Mouse (Mus musculus) stomach, postnatal 0 days (tissue): ENCODE results near the gene Erc2. TPM values are rescaled to one million over a fixed set of nuclear protein-coding genes. Genes with fewer than 3 reads are reported as not detected.

Experiments used
- ATAC-seq: fragments of 200-750 bp; cut with Nextera tagmentation; 2 replicates; pipeline ENCODE4 v1.8.0; 2017; ENCODE audit not compliant: low FRiP score, low TSS enrichment
- DNase-seq: peaks from one replicate; pipeline ENCODE4 v3.0.0-alpha.2; 2016; ENCODE audit warnings: low spot score
- H3K27ac ChIP-seq: fragments of 300-500 bp; sonication (generic); replicated peaks from 2 replicates; pipeline ENCODE4 v1.5.1; 2014; ENCODE audit warnings: mild to moderate bottlenecking, control low read depth
- H3K27me3 ChIP-seq: fragments of 300-500 bp; sonication (generic); 2 replicates; pipeline ENCODE4 v1.6.1; 2014; ENCODE audit warnings: low read length; ENCODE audit not compliant: control insufficient read depth, insufficient read depth
- H3K36me3 ChIP-seq: fragments of 300-500 bp; sonication (generic); 2 replicates; pipeline ENCODE4 v1.6.1; 2014; ENCODE audit warnings: low read length, mixed read lengths; ENCODE audit not compliant: control insufficient read depth, insufficient read depth
- H3K4me1 ChIP-seq: fragments of 300-500 bp; sonication (generic); replicated peaks from 2 replicates; pipeline ENCODE4 v1.6.1; 2014; ENCODE audit warnings: antibody characterized with exemption; ENCODE audit not compliant: control insufficient read depth, insufficient read depth
- H3K4me2 ChIP-seq: fragments of 300-500 bp; sonication (generic); replicated peaks from 2 replicates; pipeline ENCODE4 v1.6.1; 2014; ENCODE audit warnings: low read depth, mild to moderate bottlenecking, control low read depth, moderate library complexity
- H3K4me3 ChIP-seq: fragments of 300-500 bp; sonication (generic); 2 replicates; pipeline ENCODE4 v1.5.1; 2014; ENCODE audit warnings: low read depth, low read length, control low read depth
- H3K9ac ChIP-seq: fragments of 300-500 bp; sonication (generic); 2 replicates; pipeline ENCODE4 v1.6.1; 2014; ENCODE audit warnings: mild to moderate bottlenecking, low read length, control low read depth, mixed read lengths
- H3K9me3 ChIP-seq: fragments of 300-500 bp; sonication (generic); 2 replicates; pipeline ENCODE4 v1.6.1; 2016; ENCODE audit warnings: low read length; ENCODE audit not compliant: control insufficient read depth
- CTCF ChIP-seq: IDR thresholded peaks from 2 replicates; pipeline ENCODE4 v1.5.1; 2016; ENCODE audit warnings: antibody characterized with exemption, low read depth, mild to moderate bottlenecking, moderate library complexity
- EP300 ChIP-seq: optimal IDR thresholded peaks from 2 replicates; pipeline ENCODE3; 2016; ENCODE audit warnings: antibody characterized with exemption
- WGBS: fragments of 180-500 bp; shearing (Covaris S2); extraction: QIAGEN DNeasy Blood & Tissue Kit; methylation state at CpG from one replicate; pipeline ENCODE4 v1.1.7; 2014; 5-methylcytosine and 5-hydroxymethylcytosine counted together
- polyA plus RNA-seq: library from polyadenylated mRNA; unstranded; fragments of >200 nt; fragmentation: Nextera tagmentation; extraction: Ambion mirVana; gene quantifications from 2 replicates; pipeline ENCODE4 v1.2.1, GENCODE M21; 2015

The Erc2 gene
- polyA plus RNA-seq, 1 experiment from 2014 or later: 3.0 TPM

DNA sequence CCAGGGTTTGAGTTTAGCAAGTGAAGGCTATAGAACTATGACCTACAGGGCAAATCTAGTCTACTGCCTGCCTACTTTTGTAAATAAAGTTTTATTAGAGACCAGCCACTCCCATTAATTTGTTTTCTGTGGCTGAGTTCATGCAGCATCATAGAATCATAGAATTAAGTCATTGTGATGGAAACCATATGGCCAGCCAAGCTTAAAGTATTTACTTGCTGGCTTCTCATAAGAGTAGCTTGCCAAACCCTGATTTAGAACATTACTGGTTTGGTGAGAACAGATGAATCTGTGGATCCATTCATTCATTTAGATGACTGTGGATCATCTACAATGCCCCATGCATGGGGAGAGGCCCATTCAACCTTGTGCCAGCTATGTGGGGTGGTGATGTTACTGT lies 733.8 kb downstream of the Erc2 start:
- ATAC-seq: no peak
- Histone ChIP-seq H3K27me3 (no peaks in the 10 kb centered on the region), H3K36me3 (no peaks in the 10 kb centered on the region), H3K4me2 (no peak overlapping the region), H3K4me3 (no peak overlapping the region), H3K27ac (no peak overlapping the region), H3K9me3 (no peaks in the 10 kb centered on the region), H3K9ac (no peak overlapping the region), H3K4me1 (no peaks in the 10 kb centered on the region)
- TF ChIP-seq EP300 (no peak), CTCF (no peak)
- DNase-seq: no peak

DNA sequence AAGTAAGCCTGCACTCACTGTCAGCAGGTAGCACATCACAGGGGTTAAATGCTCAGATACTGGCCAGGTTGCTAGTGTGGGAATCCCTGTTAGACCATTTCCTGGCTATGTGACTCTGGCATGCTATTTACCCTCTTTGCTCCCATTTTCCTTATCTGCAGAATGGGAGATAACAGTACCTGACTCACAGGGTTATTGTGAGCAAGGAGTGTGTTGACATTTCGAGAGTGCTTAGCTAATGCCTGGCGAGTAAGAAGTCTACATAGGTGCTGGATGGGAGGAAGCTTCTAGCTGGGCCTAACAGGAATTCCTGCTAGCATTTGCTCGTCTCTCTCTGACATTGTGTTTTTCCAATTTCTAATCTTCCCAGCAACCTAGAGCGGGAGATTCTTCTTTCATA lies 737.3 kb downstream of the Erc2 start:
- H3K9ac ChIP-seq: no peak overlapping the region
- no peak overlapping the region for H3K4me2 ChIP-seq
- H3K9me3 ChIP-seq: no peaks in the 10 kb centered on the region
- WGBS: 58% methylated on average over 4 of the region's 4 CpGs
- TF ChIP-seq EP300: no peak
- no peak for TF ChIP-seq CTCF
- peak overlapping the region; percentile 20; the same call in 1 of the 2 replicates for H3K27ac ChIP-seq
- peak; percentile 39 for DNase-seq
- no peaks in the 10 kb centered on the region for H3K27me3 ChIP-seq
- no peaks in the 10 kb centered on the region for H3K4me1 ChIP-seq
- no peaks in the 10 kb centered on the region for H3K36me3 ChIP-seq
- no peak overlapping the region for H3K4me3 ChIP-seq
- peak; percentile 98 for ATAC-seq

DNA sequence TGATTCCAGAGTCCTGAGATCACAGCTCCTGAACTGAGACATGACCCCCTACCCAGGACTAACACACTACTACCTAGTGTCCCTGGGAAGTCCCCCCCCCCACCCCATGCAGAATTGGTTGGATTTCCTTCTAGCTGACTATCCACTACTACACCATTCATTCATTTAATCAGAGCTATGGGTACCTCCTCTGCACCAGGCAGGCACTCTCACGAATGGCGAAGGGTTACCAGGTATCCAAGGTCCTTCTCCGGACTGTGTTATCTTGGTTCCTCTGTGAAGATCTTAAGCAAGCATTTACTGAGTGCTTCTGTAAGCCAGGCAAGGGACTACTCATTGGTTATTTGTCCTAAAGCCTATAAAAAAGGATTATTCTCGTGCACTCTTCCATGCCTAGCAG lies 737.8 kb downstream of the Erc2 start:
- Histone ChIP-seq H3K4me1 (no peaks in the 10 kb centered on the region), H3K9ac (no peak overlapping the region), H3K36me3 (no peaks in the 10 kb centered on the region), H3K27me3 (no peaks in the 10 kb centered on the region), H3K9me3 (no peaks in the 10 kb centered on the region), H3K27ac (peak overlapping the region; percentile 20; the same call in 1 of the 2 replicates), H3K4me3 (no peak overlapping the region), H3K4me2 (no peak overlapping the region)
- DNase-seq (no peak), ATAC-seq (peak; percentile 47)
- TF ChIP-seq CTCF (no peak), EP300 (no peak)
- 72% methylated on average over 4 of the region's 4 CpGs for WGBS

DNA sequence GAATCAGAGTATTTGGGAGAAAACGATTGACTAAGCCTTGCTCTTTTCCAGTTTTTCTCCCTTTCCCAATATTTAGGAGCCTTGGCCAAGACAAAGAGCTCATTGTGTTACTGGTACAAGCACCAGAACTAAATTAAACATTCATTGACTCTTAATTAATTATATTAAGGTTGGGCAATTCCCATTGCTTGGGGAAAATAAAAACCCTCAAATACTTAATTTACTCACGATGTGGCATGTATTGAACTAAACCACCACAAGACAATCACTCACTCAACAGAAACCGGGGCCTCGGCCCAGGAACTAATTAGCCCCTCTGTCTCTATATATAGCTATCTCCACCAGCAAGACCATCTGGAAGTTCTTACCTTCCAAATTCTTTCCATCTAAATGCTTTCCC lies 740.1 kb downstream of the Erc2 start:
- Histone ChIP-seq H3K27ac (no peak overlapping the region), H3K27me3 (no peaks in the 10 kb centered on the region), H3K36me3 (no peaks in the 10 kb centered on the region), H3K9me3 (no peaks in the 10 kb centered on the region), H3K4me3 (no peak overlapping the region), H3K4me1 (no peaks in the 10 kb centered on the region), H3K4me2 (no peak overlapping the region), H3K9ac (no peak overlapping the region)
- WGBS: 85% methylated on average over 4 of the region's 4 CpGs
- TF ChIP-seq EP300 (no peak), CTCF (no peak)
- no peak for ATAC-seq
- no peak for DNase-seq

DNA sequence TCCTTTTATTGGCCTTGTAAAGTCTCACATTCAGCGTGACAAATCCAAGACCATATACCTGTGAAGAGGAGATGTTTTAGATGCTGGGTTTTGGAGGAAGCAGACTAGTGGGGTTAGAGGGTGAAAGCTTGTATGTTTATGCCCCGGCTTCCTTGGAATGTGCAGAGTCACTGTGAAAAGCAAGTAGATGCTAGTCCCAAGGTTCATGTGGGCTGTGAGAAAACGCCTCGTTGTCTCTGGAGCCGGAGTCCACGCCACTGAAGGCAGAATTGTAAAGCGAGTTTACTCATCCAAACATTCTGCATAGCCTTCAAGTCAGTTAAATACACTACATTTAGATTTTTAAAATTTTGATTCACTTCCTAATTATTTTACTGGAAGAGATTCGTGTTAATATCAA lies 748.5 kb downstream of the Erc2 start:
- Histone ChIP-seq H3K27ac (no peak overlapping the region), H3K27me3 (no peaks in the 10 kb centered on the region), H3K4me2 (no peak overlapping the region), H3K36me3 (no peaks in the 10 kb centered on the region), H3K9ac (no peak overlapping the region), H3K9me3 (no peaks in the 10 kb centered on the region), H3K4me3 (no peak overlapping the region), H3K4me1 (no peaks in the 10 kb centered on the region)
- no peak for DNase-seq
- TF ChIP-seq CTCF: no peak
- no peak for TF ChIP-seq EP300
- WGBS: 58% methylated on average over 8 of the region's 8 CpGs
- ATAC-seq: no peak

DNA sequence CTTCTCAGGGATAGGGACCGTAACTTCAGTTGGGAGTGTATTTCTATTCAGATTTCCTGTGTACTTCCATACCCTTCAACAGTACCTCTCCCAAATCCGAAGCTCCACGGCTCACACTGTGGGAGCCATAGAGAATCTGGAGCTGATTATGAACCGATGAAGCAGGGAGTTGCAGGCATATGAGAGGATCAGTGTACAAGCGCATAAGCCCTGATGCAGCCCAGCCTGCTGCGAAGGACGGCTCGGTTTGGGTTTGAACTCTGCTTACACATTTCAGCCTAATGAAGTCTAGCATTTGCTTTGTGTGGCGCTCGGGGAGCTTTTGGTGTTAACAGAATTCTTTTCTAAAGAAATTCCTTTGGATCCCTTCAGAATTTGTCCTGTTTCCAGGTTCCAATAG lies 749.4 kb downstream of the Erc2 start:
- H3K27ac ChIP-seq: no peak overlapping the region

More for the DNA sequence above, 749.4 kb downstream of the Erc2 start:
- Histone ChIP-seq H3K4me3 (no peak overlapping the region), H3K9me3 (no peaks in the 10 kb centered on the region), H3K4me1 (no peaks in the 10 kb centered on the region), H3K36me3 (no peaks in the 10 kb centered on the region), H3K4me2 (no peak overlapping the region), H3K9ac (no peak overlapping the region), H3K27me3 (no peaks in the 10 kb centered on the region)
- TF ChIP-seq EP300: no peak
- no peak for TF ChIP-seq CTCF
- no peak for DNase-seq
- 87% methylated on average over 10 of the region's 10 CpGs for WGBS
- no peak for ATAC-seq
